Mouse (Mus musculus): ENCODE measurements at regions not wholly inside any gene's neighbourhood (a gene's known extent, or its start where the extent isn't known, plus 50 kb on each side); places are given as distances from the start of the nearest gene placed in this dataset.

DNA sequence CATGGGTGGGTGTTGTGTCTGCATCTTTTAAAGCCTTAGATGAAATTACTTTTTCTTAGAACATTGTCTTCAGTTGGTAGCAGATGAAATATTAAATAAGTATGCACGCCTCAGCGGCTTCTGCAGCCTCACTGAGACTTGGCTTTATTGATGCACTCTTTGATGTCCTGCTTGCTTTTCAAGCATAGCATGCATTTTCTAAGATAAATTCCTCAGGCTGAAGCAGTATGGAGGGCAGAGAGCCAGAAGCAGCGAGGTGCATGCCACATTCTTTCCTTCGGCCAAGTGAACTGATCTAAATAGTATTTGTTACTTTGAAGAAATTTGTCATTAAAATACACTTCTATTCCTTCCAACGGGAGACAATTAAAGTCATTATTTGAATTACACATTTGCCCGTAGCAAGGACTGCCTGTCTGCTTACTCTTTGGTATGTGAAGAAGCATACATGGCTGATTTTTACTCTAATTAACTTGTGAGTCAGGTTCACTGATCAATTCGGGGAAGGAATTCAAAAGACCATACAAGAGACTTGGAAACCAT, 224.3 kb upstream of the Nrsn1 start:
- no peak overlapping the region for H3K4me3 ChIP-seq (ENCODE audit: control insufficient read depth, insufficient read depth, low read length)

DNA sequence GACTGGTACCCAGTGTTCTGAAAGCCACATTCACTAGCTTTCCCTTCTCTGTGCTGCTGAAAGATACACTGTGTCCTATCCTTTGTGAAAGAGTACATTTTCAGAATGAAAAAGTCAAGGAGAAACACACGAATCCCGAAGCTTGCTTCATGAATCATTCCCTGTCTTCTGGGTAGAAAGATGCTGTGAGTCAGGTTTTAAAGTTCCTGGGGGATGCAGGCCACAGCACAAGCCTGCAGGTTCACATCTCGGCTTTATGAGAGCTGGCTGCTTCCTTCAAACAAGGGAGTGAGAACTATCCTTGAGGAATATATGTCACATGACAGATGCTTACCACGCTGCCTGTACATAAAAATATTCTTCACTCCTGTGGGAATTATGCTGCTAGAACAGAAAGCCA, 219.7 kb upstream of the Nrsn1 start:
- H3K27ac ChIP-seq (ENCODE audit: control insufficient read depth, insufficient read depth, low read length): no peak overlapping the region
- H3K4me3 ChIP-seq (ENCODE audit: control insufficient read depth, insufficient read depth, low read length): no peak overlapping the region
- DNase-seq: no peak
- H3K27me3 ChIP-seq (ENCODE audit: control insufficient read depth, insufficient read depth, low read length): no peaks in the 10 kb centered on the region
- H3K36me3 ChIP-seq (ENCODE audit: control insufficient read depth, insufficient read depth, low read length): no peaks in the 10 kb centered on the region
- TF ChIP-seq POLR2A (IDR thresholded peaks at IDR 0.05; ENCODE audit: control insufficient read depth, extremely low read depth, insufficient read depth, low read length, poor library complexity) (no peak), CTCF (IDR thresholded peaks at IDR 0.05; ENCODE audit: borderline replicate concordance, control insufficient read depth, extremely low read depth, insufficient read depth, low read length, poor library complexity) (no peak)
- WGBS: 89% methylated on average over 4 of the region's 4 CpGs
- H3K4me1 ChIP-seq (replicated peaks; ENCODE audit: control insufficient read depth, insufficient read depth, low read length): no peaks in the 10 kb centered on the region

More for the DNA sequence above, 224.3 kb upstream of the Nrsn1 start:
- DNase-seq: no peak
- TF ChIP-seq CTCF (IDR thresholded peaks at IDR 0.05; ENCODE audit: borderline replicate concordance, control insufficient read depth, extremely low read depth, insufficient read depth, low read length, poor library complexity) (no peak), POLR2A (IDR thresholded peaks at IDR 0.05; ENCODE audit: control insufficient read depth, extremely low read depth, insufficient read depth, low read length, poor library complexity) (no peak)
- Histone ChIP-seq H3K27ac (ENCODE audit: control insufficient read depth, insufficient read depth, low read length) (no peak overlapping the region), H3K27me3 (ENCODE audit: control insufficient read depth, insufficient read depth, low read length) (no peaks in the 10 kb centered on the region), H3K4me1 (replicated peaks; ENCODE audit: control insufficient read depth, insufficient read depth, low read length) (no peaks in the 10 kb centered on the region), H3K36me3 (ENCODE audit: control insufficient read depth, insufficient read depth, low read length) (no peaks in the 10 kb centered on the region)
- 87% methylated on average over 7 of the region's 7 CpGs for WGBS

DNA sequence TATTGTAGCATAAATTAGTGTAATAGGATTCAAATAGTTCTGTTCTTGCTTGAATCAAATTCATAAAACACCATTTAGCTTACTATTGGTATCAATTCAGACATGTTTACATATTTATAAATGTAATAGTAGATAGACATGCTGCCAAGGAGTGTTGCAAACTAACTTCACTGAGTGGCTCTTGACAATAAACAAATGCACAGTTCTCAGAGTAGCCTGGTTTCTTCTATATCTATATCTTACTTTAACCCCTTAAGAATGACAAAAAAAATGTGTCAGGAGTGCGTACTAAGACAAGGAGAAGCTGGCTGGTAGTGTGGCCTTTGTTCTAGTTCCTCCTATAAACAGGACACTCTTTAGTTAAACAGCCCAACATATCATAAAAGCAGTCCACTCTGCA, 213.0 kb upstream of the Nrsn1 start:
- H3K4me1 ChIP-seq (replicated peaks; ENCODE audit: control insufficient read depth, insufficient read depth, low read length): no peaks in the 10 kb centered on the region

DNA sequence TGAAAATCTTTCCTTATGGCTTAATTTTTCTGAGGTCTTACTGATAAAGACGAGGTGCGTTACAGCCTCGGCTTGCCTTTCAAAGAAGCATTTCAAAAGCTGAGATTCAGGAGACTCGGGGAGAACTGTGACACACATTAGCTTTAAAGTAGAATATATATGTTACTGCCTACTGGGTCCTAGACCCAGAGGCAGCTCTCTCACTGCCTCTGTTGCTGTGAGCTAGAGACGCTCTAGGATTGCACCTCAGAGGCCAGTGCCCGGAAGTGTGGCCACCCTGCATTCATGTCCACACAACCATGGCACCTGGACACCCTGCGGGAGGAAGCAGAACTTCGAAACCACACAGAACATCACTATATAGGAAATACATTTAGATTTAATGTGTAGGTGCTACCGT, 181.6 kb upstream of the Nrsn1 start:
- H3K36me3 ChIP-seq (ENCODE audit: control insufficient read depth, insufficient read depth, low read length): no peaks in the 10 kb centered on the region
- H3K27ac ChIP-seq (ENCODE audit: control insufficient read depth, insufficient read depth, low read length): no peak overlapping the region
- 83% methylated on average over 9 of the region's 9 CpGs for WGBS
- no peaks in the 10 kb centered on the region for H3K4me1 ChIP-seq (replicated peaks; ENCODE audit: control insufficient read depth, insufficient read depth, low read length)
- no peaks in the 10 kb centered on the region for H3K27me3 ChIP-seq (ENCODE audit: control insufficient read depth, insufficient read depth, low read length)
- no peak for TF ChIP-seq POLR2A (IDR thresholded peaks at IDR 0.05; ENCODE audit: control insufficient read depth, extremely low read depth, insufficient read depth, low read length, poor library complexity)
- TF ChIP-seq CTCF (IDR thresholded peaks at IDR 0.05; ENCODE audit: borderline replicate concordance, control insufficient read depth, extremely low read depth, insufficient read depth, low read length, poor library complexity): no peak
- no peak for DNase-seq
- no peak overlapping the region for H3K4me3 ChIP-seq (ENCODE audit: control insufficient read depth, insufficient read depth, low read length)

More for the DNA sequence above, 213.0 kb upstream of the Nrsn1 start:
- no peak for TF ChIP-seq CTCF (IDR thresholded peaks at IDR 0.05; ENCODE audit: borderline replicate concordance, control insufficient read depth, extremely low read depth, insufficient read depth, low read length, poor library complexity)
- Histone ChIP-seq H3K36me3 (ENCODE audit: control insufficient read depth, insufficient read depth, low read length) (no peaks in the 10 kb centered on the region), H3K4me3 (ENCODE audit: control insufficient read depth, insufficient read depth, low read length) (no peak overlapping the region), H3K27me3 (ENCODE audit: control insufficient read depth, insufficient read depth, low read length) (no peaks in the 10 kb centered on the region), H3K27ac (ENCODE audit: control insufficient read depth, insufficient read depth, low read length) (no peak overlapping the region)
- DNase-seq: no peak
- 91% methylated on average over 1 of the region's 1 CpGs for WGBS

DNA sequence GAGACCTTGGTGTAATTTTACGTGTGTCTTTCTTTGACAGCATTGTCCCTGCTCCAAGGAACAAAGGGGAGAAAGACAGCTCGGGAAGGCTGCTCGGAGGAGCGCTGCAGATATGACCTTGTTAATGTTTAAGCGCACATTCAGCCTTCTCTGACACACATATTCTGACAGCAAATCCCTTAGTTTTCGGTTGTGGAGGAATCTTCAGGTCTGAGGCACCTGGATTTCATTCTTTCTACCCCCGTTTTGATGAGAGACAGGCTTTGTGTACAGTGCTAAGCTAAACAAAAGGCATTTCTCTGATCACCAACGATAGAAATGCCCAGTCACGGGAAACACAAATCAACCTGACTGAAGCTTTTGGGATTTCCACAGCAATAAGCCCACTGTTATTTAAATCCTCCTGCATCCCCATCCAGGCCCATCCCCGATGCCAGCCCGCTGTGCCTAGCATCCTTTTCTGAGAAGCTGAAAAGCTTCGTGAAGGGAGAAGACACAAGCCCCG, 181.1 kb upstream of the Nrsn1 start:
- no peak for DNase-seq
- Histone ChIP-seq H3K36me3 (ENCODE audit: control insufficient read depth, insufficient read depth, low read length) (no peaks in the 10 kb centered on the region), H3K4me3 (ENCODE audit: control insufficient read depth, insufficient read depth, low read length) (no peak overlapping the region), H3K4me1 (replicated peaks; ENCODE audit: control insufficient read depth, insufficient read depth, low read length) (no peaks in the 10 kb centered on the region), H3K27me3 (ENCODE audit: control insufficient read depth, insufficient read depth, low read length) (no peaks in the 10 kb centered on the region), H3K27ac (ENCODE audit: control insufficient read depth, insufficient read depth, low read length) (no peak overlapping the region)
- WGBS: 72% methylated on average over 13 of the region's 13 CpGs
- TF ChIP-seq POLR2A (IDR thresholded peaks at IDR 0.05; ENCODE audit: control insufficient read depth, extremely low read depth, insufficient read depth, low read length, poor library complexity) (no peak), CTCF (IDR thresholded peaks at IDR 0.05; ENCODE audit: borderline replicate concordance, control insufficient read depth, extremely low read depth, insufficient read depth, low read length, poor library complexity) (no peak)

DNA sequence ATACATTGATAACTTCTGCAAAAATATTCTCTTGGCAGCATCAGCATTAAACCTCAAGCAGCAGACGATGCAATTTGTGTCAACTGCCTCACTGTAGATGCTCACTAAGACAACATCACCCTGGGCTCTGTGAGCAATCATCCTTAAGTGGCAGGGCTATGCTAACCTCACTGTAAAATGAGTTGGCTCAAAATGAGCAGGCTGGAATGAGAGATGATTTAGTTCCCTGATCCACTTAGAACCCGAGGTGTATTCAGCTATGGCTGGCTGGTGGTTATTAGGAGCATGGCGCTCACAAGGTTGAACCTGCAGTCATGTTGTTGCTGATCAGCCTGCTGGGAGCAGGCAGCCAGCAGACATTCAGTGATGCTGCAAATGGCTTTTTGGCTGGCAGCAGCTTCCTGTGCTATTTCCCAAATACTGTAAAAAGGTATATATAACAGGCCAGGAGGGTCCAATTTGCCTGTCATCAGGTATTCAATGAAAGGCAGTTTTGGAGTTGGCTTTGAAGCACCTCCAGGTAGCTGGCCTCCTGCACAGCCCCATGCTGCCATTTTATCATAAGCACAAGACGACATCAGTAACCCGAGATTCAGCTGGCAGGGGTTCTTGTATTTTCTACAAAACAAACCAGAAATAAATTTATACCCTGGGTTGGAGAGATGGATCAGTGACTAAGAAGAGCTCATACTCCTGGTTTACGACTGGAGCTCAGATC, 159.6 kb upstream of the Nrsn1 start:
- H3K36me3 ChIP-seq (ENCODE audit: control insufficient read depth, insufficient read depth, low read length): no peaks in the 10 kb centered on the region
- H3K27ac ChIP-seq (ENCODE audit: control insufficient read depth, insufficient read depth, low read length): no peak overlapping the region
- no peak for DNase-seq
- H3K4me3 ChIP-seq (ENCODE audit: control insufficient read depth, insufficient read depth, low read length): no peak overlapping the region
- no peaks in the 10 kb centered on the region for H3K4me1 ChIP-seq (replicated peaks; ENCODE audit: control insufficient read depth, insufficient read depth, low read length)
- WGBS: 84% methylated on average over 6 of the region's 6 CpGs
- no peaks in the 10 kb centered on the region for H3K27me3 ChIP-seq (ENCODE audit: control insufficient read depth, insufficient read depth, low read length)
- TF ChIP-seq CTCF (IDR thresholded peaks at IDR 0.05; ENCODE audit: borderline replicate concordance, control insufficient read depth, extremely low read depth, insufficient read depth, low read length, poor library complexity) (no peak), POLR2A (IDR thresholded peaks at IDR 0.05; ENCODE audit: control insufficient read depth, extremely low read depth, insufficient read depth, low read length, poor library complexity) (no peak)
